In genomic region chr4:139004067-139004466, GRCm38 (mm10) we compare ENCODE assay signal across 15 mouse cellular contexts. TPM values are rescaled to one million over a fixed set of nuclear protein-coding genes. Genes with fewer than 3 reads are reported as not detected.
"Had no signal": no experiment of that assay in that cellular context is flagged by ENCODE, and none has a peak within 500 bp of the region (broad histone marks: within the 10 kb centered on the region; RNA-seq: fewer than 3 reads in every experiment).

No protein-coding gene starts in this region.

- H3K27me3 ChIP-seq: limb, embryonic 13.5 days; neural tube, embryonic 12.5 days had no signal

- H3K9me3 ChIP-seq: limb, embryonic 13.5 days; midbrain, embryonic 10.5 days; neural tube, embryonic 12.5 days had no signal

- H3K4me3 ChIP-seq: layer of hippocampus, adult 2 months; limb, embryonic 13.5 days; midbrain, embryonic 10.5 days; myocyte; neural tube, embryonic 12.5 days had no signal

- H3K9ac ChIP-seq: limb, embryonic 13.5 days; liver, embryonic 14.5 days; lung, embryonic 14.5 days; neural tube, embryonic 12.5 days had no signal

- H3K4me1 ChIP-seq: limb, embryonic 13.5 days had no signal

- H3K27ac ChIP-seq: layer of hippocampus, adult 2 months; limb, embryonic 13.5 days; liver, embryonic 14.5 days; midbrain, embryonic 10.5 days; neural tube, embryonic 12.5 days had no signal

- H3K4me2 ChIP-seq: limb, embryonic 13.5 days; lung, embryonic 14.5 days; neural tube, embryonic 12.5 days had no signal

- H3K36me3 ChIP-seq: limb, embryonic 13.5 days; midbrain, embryonic 10.5 days; neural tube, embryonic 12.5 days had no signal

- DNase-seq: kidney, adult 18-20 months; kidney, postnatal 4 days; left cerebral cortex, postnatal 4 days; lung, embryonic 14.5 days; lung, postnatal 10 days; lung, postnatal 4 days; midbrain, embryonic 14.5 days; right cerebral cortex, postnatal 25 days; thymus, postnatal 4 days had no signal

RNA-seq across cellular contexts. Expression of gene Rnf186, which starts 37.2 kb away (rescaled TPM):
- polyA plus RNA-seq: midbrain, embryonic 10.5 days; midbrain, embryonic 14.5 days; myocyte; neural tube, embryonic 12.5 days had no signal
